Comparison of ENCODE assay signal across 13 mouse cellular contexts in the genomic region with DNA sequence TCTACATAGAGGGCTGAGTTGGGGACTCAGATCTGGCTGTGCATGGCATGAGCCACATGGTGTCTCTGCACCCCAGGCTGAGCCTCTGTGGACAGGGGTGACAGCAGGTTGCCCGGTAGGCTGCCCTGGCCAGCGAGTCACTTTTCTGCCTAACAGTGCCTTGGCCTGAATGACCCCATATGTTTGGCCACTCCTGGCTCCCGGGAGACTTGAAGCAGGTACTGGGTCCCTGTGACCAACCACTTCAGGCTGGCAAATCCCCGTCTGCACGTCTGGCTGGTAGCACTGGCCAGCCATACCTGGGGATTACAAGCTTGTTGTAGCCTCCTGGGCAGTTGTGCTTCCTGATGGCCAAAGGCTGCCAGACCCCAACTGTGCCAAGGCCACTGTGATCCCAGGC.
DNase-seq lines count a peak whose midpoint lies in the region; ATAC-seq lines count a peak whose summit lies in the region.
"Had no signal": no experiment of that assay in that cellular context is flagged by ENCODE, and none has a peak within 500 bp of the region (broad histone marks: within the 10 kb centered on the region; RNA-seq: fewer than 3 reads in every experiment).

No protein-coding gene starts in this region.

- intact Hi-C loops in left cerebral cortex, postnatal 10 days (cut with DNase I): no loop called here

- no peak overlapping the region for H3K9ac ChIP-seq in embryonic facial prominence, embryonic 12.5 days
- no peak overlapping the region for H3K9ac ChIP-seq in kidney, embryonic 16.5 days (replicated peaks; ENCODE audit: low read length)
- 0 out of 2 replicates have a peak overlapping the region, but pooled peaks have one; percentile 8 for H3K9ac ChIP-seq in hindbrain, embryonic 12.5 days
- peak overlapping the region; percentile 1; the same call in 1 of the 2 replicates for H3K9ac ChIP-seq in neural tube, embryonic 12.5 days

- H3K4me2 ChIP-seq in embryonic facial prominence, embryonic 12.5 days (replicated peaks): no peak overlapping the region
- H3K4me2 ChIP-seq in kidney, embryonic 16.5 days (replicated peaks; ENCODE audit: low read depth, low read length): no peak overlapping the region
- no peak overlapping the region for H3K4me2 ChIP-seq in hindbrain, embryonic 12.5 days (replicated peaks)
- no peak overlapping the region for H3K4me2 ChIP-seq in neural tube, embryonic 12.5 days (replicated peaks)

- 80% methylated on average over 5 of the region's 5 CpGs for WGBS in embryonic facial prominence, embryonic 12.5 days
- 78% methylated on average over 5 of the region's 5 CpGs for WGBS in embryonic facial prominence, embryonic 10.5 days
- 52% methylated on average over 5 of the region's 5 CpGs for WGBS in kidney, embryonic 16.5 days
- WGBS in hindbrain, embryonic 12.5 days: 77% methylated on average over 5 of the region's 5 CpGs
- 73% methylated on average over 5 of the region's 5 CpGs for WGBS in neural tube, embryonic 12.5 days

- no peak overlapping the region for H3K4me3 ChIP-seq in embryonic facial prominence, embryonic 12.5 days
- H3K4me3 ChIP-seq in embryonic facial prominence, embryonic 10.5 days: no peak overlapping the region
- H3K4me3 ChIP-seq in kidney, embryonic 16.5 days (ENCODE audit: low read length): no peak overlapping the region
- H3K4me3 ChIP-seq in hindbrain, embryonic 12.5 days: no peak overlapping the region
- no peak overlapping the region for H3K4me3 ChIP-seq in neural tube, embryonic 12.5 days

- no peak for DNase-seq in embryonic facial prominence, embryonic 10.5 days (ENCODE audit: low spot score)
- DNase-seq in kidney, postnatal 14 days: no peak
- DNase-seq in frontal cortex, postnatal 14 days (ENCODE audit: low spot score in 2 of 2): no peak
- DNase-seq in left cerebral cortex, postnatal 10 days (ENCODE audit: extremely low spot score in 1 of 2, low spot score in 2 of 2): no peak
- DNase-seq: gastrocnemius, postnatal 10 days; left cerebral cortex, postnatal 4 days; spleen, adult 18-20 months; thymus, postnatal 36 days had no signal

- no peak for ATAC-seq in embryonic facial prominence, embryonic 12.5 days (ENCODE audit: insufficient number of reproducible peaks, insufficient read depth, low FRiP score, low TSS enrichment)
- ATAC-seq in kidney, embryonic 16.5 days (ENCODE audit: low FRiP score, low TSS enrichment): no peak
- ATAC-seq in hindbrain, embryonic 12.5 days (ENCODE audit: low FRiP score): no peak
- ATAC-seq in neural tube, embryonic 12.5 days (ENCODE audit: low FRiP score, low read depth): no peak

- H3K27me3 ChIP-seq in embryonic facial prominence, embryonic 12.5 days: no peaks in the 10 kb centered on the region
- H3K27me3 ChIP-seq in embryonic facial prominence, embryonic 10.5 days (replicated peaks; ENCODE audit: low read depth, poor library complexity, severe bottlenecking): no peaks in the 10 kb centered on the region
- H3K27me3 ChIP-seq in kidney, embryonic 16.5 days (ENCODE audit: insufficient read depth, low read length): no peaks in the 10 kb centered on the region
- no peaks in the 10 kb centered on the region for H3K27me3 ChIP-seq in hindbrain, embryonic 12.5 days
- no peaks in the 10 kb centered on the region for H3K27me3 ChIP-seq in neural tube, embryonic 12.5 days (replicated peaks)

- H3K4me1 ChIP-seq in embryonic facial prominence, embryonic 12.5 days: peaks cover 27% of the 10 kb centered on the region
- peaks cover 39% of the 10 kb centered on the region for H3K4me1 ChIP-seq in embryonic facial prominence, embryonic 10.5 days
- peaks cover 70% of the 10 kb centered on the region for H3K4me1 ChIP-seq in kidney, embryonic 16.5 days (ENCODE audit: insufficient read depth, low read length)
- peaks cover 38% of the 10 kb centered on the region for H3K4me1 ChIP-seq in hindbrain, embryonic 12.5 days
- H3K4me1 ChIP-seq in neural tube, embryonic 12.5 days: peaks cover 55% of the 10 kb centered on the region

- H3K9me3 ChIP-seq in embryonic facial prominence, embryonic 12.5 days: no peaks in the 10 kb centered on the region
- H3K9me3 ChIP-seq in embryonic facial prominence, embryonic 10.5 days: no peaks in the 10 kb centered on the region
- no peaks in the 10 kb centered on the region for H3K9me3 ChIP-seq in kidney, embryonic 16.5 days (ENCODE audit: low read length)
- no peaks in the 10 kb centered on the region for H3K9me3 ChIP-seq in hindbrain, embryonic 12.5 days (replicated peaks)
- no peaks in the 10 kb centered on the region for H3K9me3 ChIP-seq in neural tube, embryonic 12.5 days

- H3K36me3 ChIP-seq in embryonic facial prominence, embryonic 12.5 days: peaks cover 71% of the 10 kb centered on the region
- peaks cover 98% of the 10 kb centered on the region for H3K36me3 ChIP-seq in embryonic facial prominence, embryonic 10.5 days (replicated peaks)
- H3K36me3 ChIP-seq in kidney, embryonic 16.5 days (ENCODE audit: insufficient read depth, low read length): peaks cover 30% of the 10 kb centered on the region
- peaks cover 49% of the 10 kb centered on the region for H3K36me3 ChIP-seq in hindbrain, embryonic 12.5 days
- H3K36me3 ChIP-seq in neural tube, embryonic 12.5 days: peaks cover 51% of the 10 kb centered on the region
- H3K36me3 ChIP-seq: G1E had no signal

- peak overlapping the region; percentile 82; the same call in 1 of the 2 replicates for H3K27ac ChIP-seq in embryonic facial prominence, embryonic 12.5 days
- H3K27ac ChIP-seq in embryonic facial prominence, embryonic 10.5 days (replicated peaks): no peak overlapping the region
- H3K27ac ChIP-seq in kidney, embryonic 16.5 days (ENCODE audit: low read length): peak overlapping the region; percentile 19; the same call in 1 of the 2 replicates
- H3K27ac ChIP-seq in hindbrain, embryonic 12.5 days: peak overlapping the region; percentile 89
- H3K27ac ChIP-seq in neural tube, embryonic 12.5 days: 0 out of 2 replicates have a peak overlapping the region, but pooled peaks have one; percentile 82

Comparison
In these comparisons a context has a peak if more than half of its experiments do, and no peak if none do; other contexts are left out.
1. H3K9ac ChIP-seq: peak in hindbrain, embryonic 12.5 days (single experiment) and neural tube, embryonic 12.5 days (single experiment); none in embryonic facial prominence, embryonic 12.5 days (single experiment) and kidney, embryonic 16.5 days (single experiment).